Mouse (Mus musculus): Measurements from ENCODE around the gene Csgalnact2. TPM values are rescaled to one million over a fixed set of nuclear protein-coding genes. Genes with fewer than 3 reads are reported as not detected.

Gene Csgalnact2
- total RNA-seq, 4 experiments from 2014 or later = 18.8 to 26.8 (median 23.1) TPM

GRCm38 (mm10) chr6:118134461-118134860 lies 4.5 kb downstream of the Csgalnact2 start:
- no peak for DNase-seq

DNA sequence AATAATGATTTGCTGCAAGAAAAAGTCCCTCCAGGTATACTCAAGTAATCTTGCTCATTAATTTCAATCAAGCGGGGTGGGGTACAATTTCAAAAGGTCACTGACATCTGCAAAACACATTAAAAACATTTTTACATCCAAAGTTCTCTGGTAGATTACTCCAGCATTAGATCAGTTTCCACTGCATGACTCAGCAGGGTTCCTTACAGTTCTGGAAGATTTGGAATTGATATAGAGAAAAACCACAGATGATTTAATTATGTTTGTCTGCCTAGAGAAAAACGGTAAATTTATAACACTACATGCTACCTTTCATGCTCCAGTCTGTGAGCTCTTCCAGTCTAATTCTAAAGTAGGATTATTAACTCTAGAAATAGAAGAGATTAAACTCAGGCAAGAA lies 8.9 kb downstream of the Csgalnact2 start:
- no peak for DNase-seq

- DNase-seq = no peak
Measured at GRCm38 (mm10) chr6:118127827-118128487, 11.0 kb downstream of the Csgalnact2 start.

DNA sequence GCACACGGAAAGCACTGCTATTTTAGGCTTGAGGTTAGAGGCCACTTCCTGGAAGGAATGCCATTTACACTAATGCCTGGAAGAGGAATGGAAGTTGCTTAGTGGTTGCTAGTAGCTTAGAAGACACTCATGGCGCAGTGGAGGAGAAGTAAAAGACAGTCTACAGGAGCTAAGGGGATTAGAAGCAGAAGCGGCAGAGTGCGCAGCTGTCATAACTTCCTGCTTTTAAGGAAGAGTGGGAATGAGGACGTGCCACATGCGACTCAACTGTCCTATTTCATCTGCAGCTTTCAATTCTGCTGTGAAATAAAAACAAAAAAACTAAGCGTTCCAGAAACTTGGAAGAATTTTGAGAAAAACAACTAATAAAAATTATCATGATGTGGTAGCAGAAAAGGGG lies 11.7 kb downstream of the Csgalnact2 start:
- no peak for DNase-seq

GRCm38 (mm10) chr6:118126577-118126976 lies 12.4 kb downstream of the Csgalnact2 start:
- no peak for DNase-seq

GRCm38 (mm10) chr6:118122767-118123166 lies 16.2 kb downstream of the Csgalnact2 start:
- DNase-seq = no peak

DNA sequence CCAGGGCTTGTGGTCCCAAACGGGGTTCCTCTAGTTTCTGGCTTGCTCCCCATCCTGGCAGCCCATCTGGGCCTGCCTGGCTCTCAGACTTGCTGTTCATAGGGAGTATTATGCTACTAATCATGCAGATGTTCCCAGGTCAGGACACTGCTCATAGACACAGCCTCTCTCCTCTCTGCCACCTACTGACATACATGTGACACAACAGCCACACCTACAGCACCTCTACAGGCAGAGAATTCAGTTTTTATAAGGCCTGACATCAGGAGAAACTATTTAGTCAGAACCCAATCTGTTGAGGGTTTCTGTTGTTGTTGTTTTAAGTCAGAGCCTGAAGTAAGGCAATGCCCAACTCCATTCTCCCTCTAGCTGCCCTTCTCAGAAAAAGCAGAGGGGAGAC lies 27.1 kb downstream of the Csgalnact2 start:
- no peak for DNase-seq

GRCm38 (mm10) chr6:118099311-118099802 lies 39.6 kb downstream of the Csgalnact2 start:
- DNase-seq = no peak

DNA sequence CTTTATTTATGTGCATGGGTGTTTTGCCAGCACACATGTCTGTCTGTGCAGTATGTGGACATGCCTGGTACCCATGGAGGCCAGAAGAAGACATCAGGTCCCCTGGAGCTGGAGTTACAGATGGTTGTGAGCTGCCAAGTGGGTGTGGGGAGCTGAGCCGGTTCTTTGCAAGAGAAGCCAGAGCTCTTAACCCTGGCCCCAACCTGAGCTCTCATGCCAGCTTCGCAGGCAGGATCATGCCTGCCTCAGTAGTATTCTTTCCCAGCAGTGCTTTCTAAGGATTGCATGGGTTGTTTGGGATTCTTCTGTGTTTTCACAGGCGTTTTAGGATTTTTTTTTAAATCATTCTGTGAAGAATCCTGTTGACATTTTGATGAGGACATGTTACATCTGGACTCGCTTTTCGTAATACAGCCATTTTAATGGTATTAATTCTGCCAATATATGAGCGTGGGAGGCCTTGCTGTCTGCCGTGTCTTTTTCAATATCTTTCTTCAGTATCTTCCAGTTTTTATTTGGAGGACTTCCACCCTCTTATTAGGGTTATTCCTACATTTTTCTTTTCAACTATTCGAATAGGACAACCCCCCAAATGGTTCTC lies 41.1 kb downstream of the Csgalnact2 start:
- DNase-seq = no peak

DNA sequence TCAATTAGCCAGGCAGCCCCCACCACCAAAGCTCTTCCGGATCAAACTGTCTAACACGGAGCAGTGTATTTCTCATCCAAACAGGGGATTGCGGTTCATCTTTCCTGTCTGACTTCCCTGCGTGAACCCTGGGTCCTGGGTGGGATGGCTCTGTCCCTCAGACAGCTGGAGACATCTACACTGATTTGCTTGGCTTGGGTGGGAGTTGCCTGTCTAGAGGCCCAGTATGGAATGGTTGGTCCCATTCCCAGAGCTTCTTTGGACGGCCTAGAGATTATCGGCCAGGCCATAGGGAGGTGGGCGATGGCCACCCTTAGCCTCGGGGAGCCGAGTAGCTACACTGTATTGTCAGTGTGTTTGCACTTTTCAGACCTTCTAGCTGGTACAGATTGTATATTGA lies 48.1 kb downstream of the Csgalnact2 start:
- DNase-seq = no peak

DNA sequence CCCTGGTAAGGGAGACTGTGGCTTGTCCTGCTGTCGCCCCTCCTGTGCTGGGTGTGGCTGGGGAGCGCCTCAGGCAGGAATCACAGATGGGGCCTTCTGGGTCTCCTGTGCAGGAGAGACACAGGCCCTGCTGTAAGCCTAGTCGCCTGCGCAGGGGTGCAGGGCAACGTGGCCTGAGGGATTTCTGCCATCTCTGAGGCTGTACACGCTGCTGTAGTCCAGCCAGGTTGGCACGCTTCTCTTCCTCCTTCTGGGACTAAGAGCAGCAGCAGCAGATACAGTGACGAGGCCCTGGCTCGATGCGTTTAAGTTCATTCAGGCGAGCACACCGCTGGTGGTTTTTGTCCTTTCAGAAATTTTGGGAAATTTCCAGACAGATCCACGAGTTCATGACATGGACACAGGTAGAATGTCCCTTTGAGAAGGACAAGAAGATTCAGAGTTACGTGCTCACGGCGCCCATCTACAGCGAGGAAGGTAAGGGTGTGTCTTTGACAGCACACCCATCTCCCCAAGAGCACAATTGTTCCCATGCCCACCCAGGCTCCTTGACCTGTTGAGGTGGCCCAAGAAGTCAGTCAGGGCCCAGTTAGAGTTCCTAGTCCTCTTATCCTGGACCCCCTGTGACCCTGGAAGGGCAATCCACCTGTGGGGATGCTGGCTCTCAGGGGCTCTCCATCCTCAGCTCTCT lies 50.0 kb downstream of the Csgalnact2 start:
- no peak for DNase-seq

DNA sequence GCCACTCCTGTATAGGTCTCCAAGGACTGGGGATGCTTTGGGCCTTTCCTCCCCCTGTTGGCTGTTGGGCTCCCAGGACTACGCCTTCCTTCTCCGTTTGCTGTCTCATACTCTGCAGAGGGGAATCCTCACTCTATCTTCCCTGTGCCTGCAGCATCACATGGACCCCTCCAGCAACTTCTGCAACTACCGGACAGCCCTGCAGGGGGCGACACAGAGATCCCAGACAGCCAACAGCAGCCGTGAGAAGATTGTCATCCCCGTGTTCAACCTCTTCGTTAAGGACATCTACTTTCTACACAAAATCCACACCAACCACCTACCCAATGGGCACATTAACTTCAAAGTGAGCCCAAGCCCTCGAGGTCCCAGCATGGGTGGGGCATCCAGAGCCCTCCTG lies 51.0 kb downstream of the Csgalnact2 start:
- no peak for DNase-seq

- no peak for DNase-seq
Measured at GRCm38 (mm10) chr6:118084596-118084995, 54.3 kb downstream of the Csgalnact2 start.

DNA sequence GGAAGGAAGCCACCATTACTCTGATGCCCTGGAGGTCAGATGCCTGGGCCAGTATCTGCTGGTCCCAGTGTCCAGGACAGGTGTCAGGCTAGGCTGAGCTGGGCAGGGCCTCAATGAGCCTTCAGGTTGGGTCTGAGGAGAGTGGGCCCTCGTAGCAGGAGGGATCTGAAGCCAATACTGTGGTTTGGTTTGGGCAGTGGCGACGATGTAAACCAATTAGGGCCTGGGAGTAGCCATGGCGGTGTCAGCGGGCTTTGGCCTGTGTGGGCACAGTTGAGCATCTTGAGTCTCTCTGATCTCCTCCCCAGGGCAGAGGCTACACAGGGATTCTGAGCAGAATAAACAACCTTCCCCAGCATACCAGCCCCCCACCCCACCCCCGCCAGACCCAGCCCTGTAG lies 55.3 kb downstream of the Csgalnact2 start:
- DNase-seq = no peak

DNA sequence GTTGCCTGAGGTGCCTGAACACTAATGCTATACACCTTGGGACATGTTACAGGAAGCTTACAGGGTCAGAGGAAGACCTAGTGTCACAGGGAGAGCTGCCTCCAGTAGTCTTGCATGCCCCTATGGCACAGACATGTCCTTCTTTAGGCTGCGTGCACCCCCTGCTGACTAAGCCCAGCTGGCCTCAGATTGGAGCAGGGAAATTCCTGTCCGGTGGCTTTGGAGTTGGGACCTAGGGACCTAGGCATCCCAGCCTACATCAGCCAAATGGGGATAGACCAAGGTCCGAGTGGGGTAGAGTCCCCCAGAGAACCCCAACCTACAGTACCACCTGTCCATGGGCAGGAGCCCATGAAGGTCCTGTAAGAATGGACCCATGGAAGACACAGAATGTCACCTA lies 56.6 kb downstream of the Csgalnact2 start:
- no peak for DNase-seq

DNA sequence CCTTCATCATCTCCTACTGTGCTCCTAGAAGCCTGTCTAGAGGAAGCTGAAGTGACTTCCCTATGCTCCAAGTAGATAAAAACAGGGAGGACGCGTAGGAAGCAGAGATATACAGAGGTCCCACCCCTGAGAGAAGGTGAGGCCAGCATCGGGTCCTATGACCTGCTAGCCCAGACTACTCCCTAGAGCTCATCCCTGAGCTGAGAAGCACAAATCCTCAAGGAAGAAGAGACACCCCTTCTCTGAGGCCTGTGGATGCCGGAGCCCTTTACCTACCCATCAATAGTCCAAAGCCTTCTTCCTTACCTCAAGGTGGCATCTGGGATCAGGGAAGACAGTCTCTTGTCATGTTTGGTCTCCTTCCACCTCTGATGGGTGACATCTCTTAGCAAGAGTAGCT lies 58.2 kb downstream of the Csgalnact2 start:
- no peak for DNase-seq

DNA sequence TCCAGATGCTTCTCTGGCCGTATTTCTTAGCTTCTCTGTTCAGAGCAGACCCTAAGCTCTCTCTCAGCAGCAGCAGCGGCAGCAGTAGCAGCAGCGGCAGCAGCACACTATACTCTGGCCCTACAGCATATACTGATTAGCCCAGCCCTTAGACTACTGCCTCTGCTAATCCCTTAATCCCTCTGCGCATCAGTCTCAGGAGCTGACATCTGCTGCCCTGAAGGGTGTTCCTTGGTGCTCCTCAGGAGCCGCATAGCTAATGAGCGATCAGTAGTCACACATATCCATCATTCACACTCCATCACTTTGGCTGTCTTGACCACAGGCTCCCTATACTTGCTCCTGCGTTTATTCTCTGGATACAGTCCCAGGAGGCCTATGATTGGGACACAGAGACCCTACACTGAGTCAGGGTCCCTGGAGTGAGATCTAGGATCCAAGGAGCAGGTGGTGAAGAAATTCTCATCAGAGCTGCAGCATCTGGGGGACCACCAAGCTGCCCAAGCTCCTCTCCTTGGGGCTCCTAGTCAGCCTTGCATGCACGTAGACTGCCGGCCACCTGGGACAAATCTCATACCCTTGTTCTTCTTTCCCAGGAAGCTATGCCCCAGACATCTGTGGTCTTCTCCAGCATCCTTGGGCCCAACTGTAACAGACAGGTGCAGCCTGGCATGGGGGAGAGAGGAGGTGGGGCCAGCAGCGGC lies 59.0 kb downstream of the Csgalnact2 start:
- no peak for DNase-seq

- no peak for DNase-seq
Measured at GRCm38 (mm10) chr6:118079292-118079691, 59.6 kb downstream of the Csgalnact2 start.

DNA sequence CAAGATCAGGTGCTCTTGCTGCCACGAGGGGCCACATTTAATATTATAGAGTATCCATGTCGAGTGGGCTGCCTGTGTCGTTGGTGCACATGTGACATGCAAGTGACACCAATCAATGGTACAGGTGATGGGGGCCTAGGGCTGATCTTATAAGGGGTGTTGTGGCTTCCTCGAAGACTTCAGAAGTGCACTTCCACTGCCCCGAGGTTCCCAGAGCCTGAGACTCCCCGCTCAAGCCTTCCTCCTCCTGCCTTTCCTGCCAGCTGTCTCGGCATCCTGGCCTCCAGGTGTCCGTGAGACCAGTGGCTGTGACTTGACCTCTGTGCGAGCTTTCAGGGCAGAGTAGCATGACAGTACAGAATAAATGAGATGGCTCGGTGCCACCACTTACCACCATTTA lies 60.2 kb downstream of the Csgalnact2 start:
- DNase-seq = no peak

GRCm38 (mm10) chr6:118077421-118077820 lies 61.5 kb downstream of the Csgalnact2 start:
- DNase-seq = no peak

- no peak for DNase-seq
Measured at GRCm38 (mm10) chr6:118076748-118077147, 62.2 kb downstream of the Csgalnact2 start.

GRCm38 (mm10) chr6:118076256-118076655 lies 62.7 kb downstream of the Csgalnact2 start:
- DNase-seq = no peak

DNA sequence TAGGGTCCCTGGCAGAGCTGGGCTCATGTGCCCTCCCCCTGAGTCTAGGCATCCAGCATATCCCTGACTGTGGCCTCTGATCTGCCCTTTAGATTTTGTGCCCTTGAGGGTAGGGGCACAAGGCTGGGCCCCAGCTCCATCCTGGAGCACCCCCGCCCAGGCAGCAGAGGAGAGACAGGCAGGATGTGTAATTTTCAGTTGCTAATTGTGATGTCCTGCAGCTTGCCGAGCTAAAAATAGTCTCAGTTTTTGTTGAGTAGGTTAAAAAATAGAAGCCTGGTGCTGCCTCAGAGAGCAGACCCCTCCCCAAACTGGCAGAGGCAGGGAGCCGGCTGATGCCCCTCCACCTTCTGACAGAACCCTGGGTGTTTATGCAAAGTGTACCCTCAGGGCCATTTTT lies 64.8 kb downstream of the Csgalnact2 start:
- DNase-seq = no peak

All from adrenal gland, adult 8-10 months (tissue).